12 mouse cellular contexts compared by ENCODE assay signal in genomic region chr10:60805436-60806206, GRCm38 (mm10). TPM values are rescaled to one million over a fixed set of nuclear protein-coding genes. Genes with fewer than 3 reads are reported as not detected.
DNase-seq lines count a peak whose midpoint lies in the region; ATAC-seq and TF ChIP-seq lines count a peak whose summit lies in the region.
"Had no signal": no experiment of that assay in that cellular context is flagged by ENCODE, and none has a peak within 500 bp of the region (broad histone marks: within the 10 kb centered on the region; RNA-seq: fewer than 3 reads in every experiment).

No protein-coding gene starts in this region.

- no peaks in the 10 kb centered on the region for H3K36me3 ChIP-seq in lung, postnatal 0 days (ENCODE audit: insufficient read depth, low read length)
- H3K36me3 ChIP-seq in limb, embryonic 15.5 days, result no peaks in the 10 kb centered on the region

- peaks cover 25% of the 10 kb centered on the region for H3K4me1 ChIP-seq in lung, postnatal 0 days (ENCODE audit: insufficient read depth, low read depth, low read length)
- H3K4me1 ChIP-seq in embryonic fibroblast, embryonic 13.5 days (ENCODE audit: control insufficient read depth, insufficient read depth, low read length), result peaks cover 29% of the 10 kb centered on the region
- peaks cover 78% of the 10 kb centered on the region for H3K4me1 ChIP-seq in limb, embryonic 15.5 days

- whole genome bisulfite sequencing in lung, postnatal 0 days, result 57% methylated on average over 21 of the region's 21 CpGs
- WGBS in limb, embryonic 15.5 days, result 60% methylated on average over 21 of the region's 21 CpGs

- no peaks in the 10 kb centered on the region for H3K27me3 ChIP-seq in lung, postnatal 0 days (replicated peaks; ENCODE audit: insufficient read depth, low read length)
- H3K27me3 ChIP-seq in limb, embryonic 15.5 days, result no peaks in the 10 kb centered on the region

- H3K9ac ChIP-seq in lung, postnatal 0 days (replicated peaks; ENCODE audit: low read depth), result no peak overlapping the region
- no peak overlapping the region for H3K9ac ChIP-seq in limb, embryonic 15.5 days

- peak; percentile 12; the same call in 1 of the 2 replicates for TF ChIP-seq EP300 in lung, postnatal 0 days (IDR thresholded peaks at IDR 0.05)

- no peak overlapping the region for H3K27ac ChIP-seq in lung, postnatal 0 days (ENCODE audit: low read length)
- peak overlapping the region; percentile 43 for H3K27ac ChIP-seq in embryonic fibroblast, embryonic 13.5 days (ENCODE audit: insufficient read depth, low read length)
- H3K27ac ChIP-seq in limb, embryonic 15.5 days, result 0 out of 2 replicates have a peak overlapping the region, but pooled peaks have one; percentile 81

- no peak overlapping the region for H3K4me2 ChIP-seq in lung, postnatal 0 days (replicated peaks; ENCODE audit: low read depth, low read length)
- no peak overlapping the region for H3K4me2 ChIP-seq in limb, embryonic 15.5 days

- TF ChIP-seq POLR2A in embryonic fibroblast, embryonic 13.5 days (IDR thresholded peaks at IDR 0.05; ENCODE audit: low read depth, low read length), result no peak

- DNase-seq in cerebellum, adult 9-11 months, result peak; percentile 69
- no peak for DNase-seq in cerebellum, adult 8-10 months
- DNase-seq in lung, postnatal 0 days (ENCODE audit: low spot score), result no peak
- DNase-seq in lung, postnatal 10 days, result no peak
- DNase-seq in T-cell, adult 2 months (ENCODE audit: low spot score), result no peak
- DNase-seq in adrenal gland, postnatal 14 days, result no peak
- DNase-seq: adrenal gland, adult 8-10 months; B cell, adult 2 months; kidney, adult 11 months had no signal

- TF ChIP-seq CTCF in lung, postnatal 0 days (IDR thresholded peaks at IDR 0.05), result no peak
- no peak for TF ChIP-seq CTCF in embryonic fibroblast, embryonic 13.5 days (IDR thresholded peaks at IDR 0.05; ENCODE audit: borderline replicate concordance, insufficient read depth, low read length)

- ATAC-seq in lung, postnatal 0 days, result peak; percentile 11; the same call in 1 of the 2 replicates
- no peak for ATAC-seq in limb, embryonic 15.5 days (ENCODE audit: insufficient number of reproducible peaks, low FRiP score, low TSS enrichment, low read depth)

- H3K9me3 ChIP-seq in lung, postnatal 0 days (ENCODE audit: low read length), result no peaks in the 10 kb centered on the region
- H3K9me3 ChIP-seq in limb, embryonic 15.5 days, result no peaks in the 10 kb centered on the region

- no peak overlapping the region for H3K4me3 ChIP-seq in lung, postnatal 0 days (ENCODE audit: low read depth, low read length)
- H3K4me3 ChIP-seq in embryonic fibroblast, embryonic 13.5 days (ENCODE audit: insufficient read depth, low read length), result no peak overlapping the region
- no peak overlapping the region for H3K4me3 ChIP-seq in limb, embryonic 15.5 days

RNA-seq across cellular contexts. Expression of gene Unc5b, which starts 25.8 kb away (rescaled TPM):
- polyA plus RNA-seq in lung, postnatal 0 days (2015; fragmentation: Nextera tagmentation; extraction: Ambion mirVana), result 3.8 and 4.3 TPM in 2 replicates
- 101 and 119 TPM in 2 replicates for polyA plus RNA-seq in embryonic fibroblast, embryonic 13.5 days (2011; ENCODE audit: insufficient read length, low read depth, missing spikeins)
- polyA plus RNA-seq in limb, embryonic 15.5 days (2015; fragmentation: Nextera tagmentation; extraction: Ambion mirVana), result 8.1 and 8.2 TPM in 2 replicates
- 10.5 and 11.3 TPM in 2 replicates for total RNA-seq in adrenal gland, postnatal 14 days (2021)
- total RNA-seq: megakaryocyte-erythroid progenitor cell, adult 5-6 weeks had no signal

RNA-seq across cellular contexts. Expression of gene Slc29a3, which starts 53.0 kb away (rescaled TPM):
- 9.3 and 9.8 TPM in 2 replicates for polyA plus RNA-seq in lung, postnatal 0 days (2015; fragmentation: Nextera tagmentation; extraction: Ambion mirVana)
- 21.3 and 23.5 TPM in 2 replicates for polyA plus RNA-seq in embryonic fibroblast, embryonic 13.5 days (2011; ENCODE audit: insufficient read length, low read depth, missing spikeins)
- 16.0 and 17.9 TPM in 2 replicates for polyA plus RNA-seq in limb, embryonic 15.5 days (2015; fragmentation: Nextera tagmentation; extraction: Ambion mirVana)
- 14.3 and 20.7 TPM in 2 replicates for total RNA-seq in adrenal gland, postnatal 14 days (2021)

Comparison
In these comparisons a context has a peak if more than half of its experiments do, and no peak if none do; other contexts are left out.
1. RNA of gene Unc5b, which starts 25.8 kb away (polyA plus RNA-seq): 101 to 119 TPM in embryonic fibroblast, embryonic 13.5 days; 8.1 to 8.2 TPM in limb, embryonic 15.5 days and 3.8 to 4.3 TPM in lung, postnatal 0 days; every median in the first group is over 10 times any median in the second.